Mouse (Mus musculus): Measurements from ENCODE around the gene Nkx2-5. TPM values are rescaled to one million over a fixed set of nuclear protein-coding genes. Genes with fewer than 3 reads are reported as not detected.
A peak's percentile ranks its signal among the peaks of the same experiment; 100 is the strongest.

Nkx2-5 gene
- polyA plus RNA-seq, 1 experiment from 2014 or later, result 7.4 TPM

GRCm38 (mm10) chr17:26836786-26837545 lies 7.8 kb downstream of the Nkx2-5 start:
- H3K36me3 ChIP-seq (ENCODE audit: control insufficient read depth, insufficient read depth, low read length), result no peaks in the 10 kb centered on the region
- 0 out of 2 replicates have a peak overlapping the region, but pooled peaks have one; percentile 1 for H3K4me3 ChIP-seq (ENCODE audit: low read depth, low read length)
- peak overlapping the region; percentile 14; the same call in 1 of the 2 replicates for H3K9ac ChIP-seq (ENCODE audit: low read depth, low read length)
- H3K9me3 ChIP-seq (ENCODE audit: control insufficient read depth, low read length), result no peaks in the 10 kb centered on the region
- H3K4me1 ChIP-seq (ENCODE audit: control insufficient read depth, insufficient read depth, low read length), result peaks cover 8% of the 10 kb centered on the region; the same call in 1 of the 2 replicates
- H3K27me3 ChIP-seq (replicated peaks; ENCODE audit: control insufficient read depth, insufficient read depth, low read length), result peaks cover 89% of the 10 kb centered on the region
- H3K27ac ChIP-seq (replicated peaks; ENCODE audit: low read depth, low read length), result no peak overlapping the region
- DNase-seq (ENCODE audit: low spot score) (no peak), ATAC-seq (ENCODE audit: low read depth) (no peak)
- 4% methylated on average over 19 of the region's 19 CpGs for WGBS
- H3K4me2 ChIP-seq (ENCODE audit: low read depth, low read length), result no peak overlapping the region

GRCm38 (mm10) chr17:26836377-26836776 lies 8.4 kb downstream of the Nkx2-5 start:
- WGBS, result 15% methylated on average over 5 of the region's 5 CpGs
- Histone ChIP-seq H3K36me3 (ENCODE audit: control insufficient read depth, insufficient read depth, low read length) (no peaks in the 10 kb centered on the region), H3K4me3 (ENCODE audit: low read depth, low read length) (no peak overlapping the region), H3K9me3 (ENCODE audit: control insufficient read depth, low read length) (no peaks in the 10 kb centered on the region), H3K27ac (replicated peaks; ENCODE audit: low read depth, low read length) (no peak overlapping the region), H3K4me2 (ENCODE audit: low read depth, low read length) (no peak overlapping the region), H3K27me3 (replicated peaks; ENCODE audit: control insufficient read depth, insufficient read depth, low read length) (peaks cover 83% of the 10 kb centered on the region), H3K9ac (ENCODE audit: low read depth, low read length) (no peak overlapping the region), H3K4me1 (ENCODE audit: control insufficient read depth, insufficient read depth, low read length) (peaks cover 8% of the 10 kb centered on the region; the same call in 1 of the 2 replicates)
- DNase-seq (ENCODE audit: low spot score) (no peak), ATAC-seq (ENCODE audit: low read depth) (no peak)

GRCm38 (mm10) chr17:26835956-26836355 lies 8.9 kb downstream of the Nkx2-5 start:
- ATAC-seq (ENCODE audit: low read depth) (no peak), DNase-seq (ENCODE audit: low spot score) (no peak)
- Histone ChIP-seq H3K9me3 (ENCODE audit: control insufficient read depth, low read length) (0 out of 2 replicates have a peak, but pooled peaks cover 2% of the 10 kb centered on the region), H3K27ac (replicated peaks; ENCODE audit: low read depth, low read length) (no peak overlapping the region), H3K4me3 (ENCODE audit: low read depth, low read length) (no peak overlapping the region), H3K9ac (ENCODE audit: low read depth, low read length) (no peak overlapping the region), H3K4me2 (ENCODE audit: low read depth, low read length) (no peak overlapping the region), H3K36me3 (ENCODE audit: control insufficient read depth, insufficient read depth, low read length) (no peaks in the 10 kb centered on the region), H3K4me1 (ENCODE audit: control insufficient read depth, insufficient read depth, low read length) (peaks cover 8% of the 10 kb centered on the region; the same call in 1 of the 2 replicates), H3K27me3 (replicated peaks; ENCODE audit: control insufficient read depth, insufficient read depth, low read length) (peaks cover 79% of the 10 kb centered on the region)
- WGBS, result 15% methylated on average over 8 of the region's 8 CpGs

- ATAC-seq (ENCODE audit: low read depth), result no peak
- H3K27me3 ChIP-seq (replicated peaks; ENCODE audit: control insufficient read depth, insufficient read depth, low read length), result peaks cover 71% of the 10 kb centered on the region
- H3K9ac ChIP-seq (ENCODE audit: low read depth, low read length), result no peak overlapping the region
- H3K4me2 ChIP-seq (ENCODE audit: low read depth, low read length), result no peak overlapping the region
- no peak for DNase-seq (ENCODE audit: low spot score)
- peaks cover 8% of the 10 kb centered on the region; the same call in 1 of the 2 replicates for H3K4me1 ChIP-seq (ENCODE audit: control insufficient read depth, insufficient read depth, low read length)
- no peak overlapping the region for H3K4me3 ChIP-seq (ENCODE audit: low read depth, low read length)
- no peak overlapping the region for H3K27ac ChIP-seq (replicated peaks; ENCODE audit: low read depth, low read length)
- WGBS, result 7% methylated on average over 3 of the region's 9 CpGs
- H3K9me3 ChIP-seq (ENCODE audit: control insufficient read depth, low read length), result 0 out of 2 replicates have a peak, but pooled peaks cover 7% of the 10 kb centered on the region
- H3K36me3 ChIP-seq (ENCODE audit: control insufficient read depth, insufficient read depth, low read length), result no peaks in the 10 kb centered on the region
Observed at GRCm38 (mm10) chr17:26834966-26835755, 9.6 kb downstream of the Nkx2-5 start.

GRCm38 (mm10) chr17:26834302-26834965 lies 10.4 kb downstream of the Nkx2-5 start:
- Histone ChIP-seq H3K9me3 (ENCODE audit: control insufficient read depth, low read length) (0 out of 2 replicates have a peak, but pooled peaks cover 7% of the 10 kb centered on the region), H3K36me3 (ENCODE audit: control insufficient read depth, insufficient read depth, low read length) (no peaks in the 10 kb centered on the region), H3K4me1 (ENCODE audit: control insufficient read depth, insufficient read depth, low read length) (peaks cover 7% of the 10 kb centered on the region; the same call in 1 of the 2 replicates), H3K4me3 (ENCODE audit: low read depth, low read length) (no peak overlapping the region), H3K9ac (ENCODE audit: low read depth, low read length) (no peak overlapping the region), H3K27me3 (replicated peaks; ENCODE audit: control insufficient read depth, insufficient read depth, low read length) (peaks cover 64% of the 10 kb centered on the region), H3K4me2 (ENCODE audit: low read depth, low read length) (no peak overlapping the region), H3K27ac (replicated peaks; ENCODE audit: low read depth, low read length) (no peak overlapping the region)
- ATAC-seq (ENCODE audit: low read depth) (no peak), DNase-seq (ENCODE audit: low spot score) (no peak)
- WGBS, result 64% methylated on average over 5 of the region's 5 CpGs

- H3K4me1 ChIP-seq (ENCODE audit: control insufficient read depth, insufficient read depth, low read length), result 0 out of 2 replicates have a peak, but pooled peaks cover under 1% of the 10 kb centered on the region
- H3K27ac ChIP-seq (replicated peaks; ENCODE audit: low read depth, low read length), result no peak overlapping the region
- H3K36me3 ChIP-seq (ENCODE audit: control insufficient read depth, insufficient read depth, low read length), result no peaks in the 10 kb centered on the region
- H3K4me2 ChIP-seq (ENCODE audit: low read depth, low read length), result no peak overlapping the region
- ATAC-seq (ENCODE audit: low read depth), result no peak
- no peak overlapping the region for H3K9ac ChIP-seq (ENCODE audit: low read depth, low read length)
- 0 out of 2 replicates have a peak, but pooled peaks cover 7% of the 10 kb centered on the region for H3K9me3 ChIP-seq (ENCODE audit: control insufficient read depth, low read length)
- DNase-seq (ENCODE audit: low spot score), result no peak
- H3K4me3 ChIP-seq (ENCODE audit: low read depth, low read length), result no peak overlapping the region
- 81% methylated on average over 2 of the region's 2 CpGs for WGBS
- peaks cover 61% of the 10 kb centered on the region for H3K27me3 ChIP-seq (replicated peaks; ENCODE audit: control insufficient read depth, insufficient read depth, low read length)
Observed at GRCm38 (mm10) chr17:26833806-26834205, 11.0 kb downstream of the Nkx2-5 start.

DNA sequence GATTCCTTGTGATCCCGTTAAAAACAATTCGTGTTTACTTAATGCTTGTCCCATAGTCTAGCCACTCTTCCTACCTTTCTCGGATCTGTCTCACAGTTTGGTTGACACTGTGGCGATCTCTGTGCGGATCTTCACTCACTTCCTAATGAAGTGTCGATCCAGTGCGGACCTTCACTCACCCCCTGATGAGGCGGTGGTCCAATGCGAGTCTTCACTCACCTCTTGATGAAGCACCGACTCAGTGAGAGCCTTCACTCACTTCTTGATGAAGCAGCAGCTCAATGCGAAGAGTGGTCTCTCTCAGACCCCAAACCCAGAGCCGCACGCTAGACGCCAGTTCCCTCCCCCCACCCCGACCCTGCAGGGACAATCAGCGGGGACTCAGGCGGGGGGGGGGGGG lies 18.7 kb downstream of the Nkx2-5 start:
- Histone ChIP-seq H3K9ac (ENCODE audit: low read depth, low read length) (no peak overlapping the region), H3K36me3 (ENCODE audit: control insufficient read depth, insufficient read depth, low read length) (no peaks in the 10 kb centered on the region), H3K4me1 (ENCODE audit: control insufficient read depth, insufficient read depth, low read length) (no peaks in the 10 kb centered on the region), H3K9me3 (ENCODE audit: control insufficient read depth, low read length) (0 out of 2 replicates have a peak, but pooled peaks cover 7% of the 10 kb centered on the region), H3K27ac (replicated peaks; ENCODE audit: low read depth, low read length) (no peak overlapping the region), H3K4me3 (ENCODE audit: low read depth, low read length) (no peak overlapping the region), H3K4me2 (ENCODE audit: low read depth, low read length) (no peak overlapping the region), H3K27me3 (replicated peaks; ENCODE audit: control insufficient read depth, insufficient read depth, low read length) (peaks cover 3% of the 10 kb centered on the region)
- WGBS, result 77% methylated on average over 15 of the region's 17 CpGs
- ATAC-seq (ENCODE audit: low read depth) (no peak), DNase-seq (ENCODE audit: low spot score) (no peak)

- no peaks in the 10 kb centered on the region for H3K36me3 ChIP-seq (ENCODE audit: control insufficient read depth, insufficient read depth, low read length)
- no peak overlapping the region for H3K4me3 ChIP-seq (ENCODE audit: low read depth, low read length)
- DNase-seq (ENCODE audit: low spot score) (no peak), ATAC-seq (ENCODE audit: low read depth) (no peak)
- H3K9ac ChIP-seq (ENCODE audit: low read depth, low read length), result no peak overlapping the region
- H3K4me2 ChIP-seq (ENCODE audit: low read depth, low read length), result no peak overlapping the region
- H3K4me1 ChIP-seq (ENCODE audit: control insufficient read depth, insufficient read depth, low read length), result no peaks in the 10 kb centered on the region
- no peaks in the 10 kb centered on the region for H3K9me3 ChIP-seq (ENCODE audit: control insufficient read depth, low read length)
- no peak overlapping the region for H3K27ac ChIP-seq (replicated peaks; ENCODE audit: low read depth, low read length)
- H3K27me3 ChIP-seq (replicated peaks; ENCODE audit: control insufficient read depth, insufficient read depth, low read length), result no peaks in the 10 kb centered on the region; the same call in 1 of the 2 replicates
Observed at GRCm38 (mm10) chr17:26817776-26818175, 27.0 kb downstream of the Nkx2-5 start.

Data from embryonic facial prominence, embryonic 14.5 days (tissue).